Mouse (Mus musculus) splenic B cell, adult 2 months (primary cell): ENCODE measurements around the gene Adam17.

Experiments used
- DNase-seq: peaks from one replicate; pipeline ENCODE4 v3.0.0-alpha.2; 2011; ENCODE audit warnings: low read depth, low spot score
- H3K27me3 ChIP-seq: 2 replicates; pipeline ENCODE4 v1.6.1; 2012; ENCODE audit warnings: mild to moderate bottlenecking, low read length, moderate library complexity, mixed read lengths; ENCODE audit not compliant: control insufficient read depth, poor library complexity, insufficient read depth, severe bottlenecking
- H3K36me3 ChIP-seq: 2 replicates; pipeline ENCODE4 v1.6.1; 2012; ENCODE audit warnings: mild to moderate bottlenecking, low read length, moderate library complexity, mixed read lengths; ENCODE audit not compliant: control insufficient read depth, poor library complexity, insufficient read depth, severe bottlenecking

Adam17 gene

DNA sequence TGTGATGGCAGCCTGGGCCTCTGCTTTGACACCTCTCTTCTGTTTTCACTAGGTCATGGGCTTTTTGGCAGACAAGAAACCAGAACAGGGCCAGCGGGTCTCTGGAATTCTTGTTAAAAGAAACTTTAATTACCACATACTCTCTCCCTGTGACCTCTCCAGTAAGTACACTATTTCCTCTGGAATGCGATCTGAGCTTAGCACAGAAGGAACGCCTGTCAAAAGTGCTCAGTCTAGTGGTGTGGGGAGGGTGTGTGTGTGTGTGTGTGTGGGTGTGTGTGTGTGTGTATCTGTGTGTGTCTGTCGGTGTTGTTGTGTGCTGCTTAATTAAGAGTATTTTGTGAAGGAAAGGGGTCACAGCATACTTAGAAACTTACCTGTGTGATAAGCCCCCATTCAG, 66.7 kb downstream of the Adam17 start:
- Histone ChIP-seq H3K27me3 (no peaks in the 10 kb centered on the region), H3K36me3 (peaks cover 7% of the 10 kb centered on the region)
- DNase-seq: no peak

DNA sequence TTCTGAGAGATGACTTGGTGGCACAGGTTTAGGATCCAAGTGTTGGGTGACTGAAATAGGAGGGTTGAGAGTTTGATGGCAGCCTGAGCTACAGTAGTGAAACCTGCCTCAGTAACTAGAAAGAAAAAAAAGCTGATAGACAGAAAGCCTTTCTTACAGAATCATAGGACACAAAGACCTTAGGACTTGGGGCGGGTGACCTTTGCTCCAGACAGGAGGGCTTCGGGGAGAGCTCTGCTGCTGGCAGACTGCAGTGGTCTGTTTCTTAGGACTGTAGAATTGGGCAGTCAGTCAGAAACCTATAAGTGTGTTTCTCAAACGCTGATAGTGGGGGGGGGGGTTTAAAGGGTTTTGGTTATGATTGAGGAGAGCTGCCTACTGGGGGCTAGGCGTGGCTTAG, 67.7 kb downstream of the Adam17 start:
- DNase-seq: no peak
- Histone ChIP-seq H3K27me3 (no peaks in the 10 kb centered on the region), H3K36me3 (peaks cover 12% of the 10 kb centered on the region)

DNA sequence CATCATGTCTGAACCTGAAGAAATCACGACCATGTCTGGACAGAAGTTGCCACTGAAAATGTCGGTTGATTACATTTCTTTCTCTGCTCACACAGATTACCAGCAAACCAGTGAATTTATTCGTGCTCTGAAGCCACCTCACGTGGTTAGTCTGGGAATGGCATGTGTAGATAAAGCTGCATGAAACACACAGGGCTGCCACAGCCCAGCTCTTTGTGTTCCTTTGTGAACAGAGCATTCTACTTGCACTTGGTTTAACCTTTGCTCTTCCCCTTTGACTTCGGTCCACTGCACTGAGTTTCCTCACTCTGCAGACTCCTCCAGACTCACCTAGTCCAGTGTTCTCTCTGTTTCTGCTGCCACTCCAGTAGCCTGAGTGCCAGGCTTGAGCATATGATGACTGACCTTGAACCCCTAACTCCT, 71.1 kb downstream of the Adam17 start:
- no peaks in the 10 kb centered on the region for H3K27me3 ChIP-seq
- H3K36me3 ChIP-seq: peaks cover 15% of the 10 kb centered on the region
- DNase-seq: no peak

DNA sequence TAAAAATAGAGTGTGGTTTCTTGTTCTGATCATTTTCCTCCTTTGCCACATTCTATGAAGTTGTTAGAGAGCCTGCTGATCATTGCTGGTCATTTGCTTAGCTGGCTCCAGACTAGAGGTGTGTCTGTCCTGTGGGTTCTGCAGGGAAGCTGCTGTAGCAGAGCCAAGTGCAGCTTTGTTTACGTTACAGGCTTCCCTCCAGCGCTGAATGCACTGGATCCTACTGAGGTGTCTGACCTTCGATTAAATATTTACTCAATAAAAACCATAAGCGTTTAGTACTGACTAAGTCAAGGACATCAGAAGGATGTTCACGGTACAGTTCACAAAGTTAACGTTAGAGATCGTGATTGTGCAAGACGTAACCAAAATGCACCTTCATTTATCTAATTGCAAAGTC, 71.5 kb downstream of the Adam17 start:
- DNase-seq: no peak
- Histone ChIP-seq H3K27me3 (no peaks in the 10 kb centered on the region), H3K36me3 (peaks cover 16% of the 10 kb centered on the region)

DNA sequence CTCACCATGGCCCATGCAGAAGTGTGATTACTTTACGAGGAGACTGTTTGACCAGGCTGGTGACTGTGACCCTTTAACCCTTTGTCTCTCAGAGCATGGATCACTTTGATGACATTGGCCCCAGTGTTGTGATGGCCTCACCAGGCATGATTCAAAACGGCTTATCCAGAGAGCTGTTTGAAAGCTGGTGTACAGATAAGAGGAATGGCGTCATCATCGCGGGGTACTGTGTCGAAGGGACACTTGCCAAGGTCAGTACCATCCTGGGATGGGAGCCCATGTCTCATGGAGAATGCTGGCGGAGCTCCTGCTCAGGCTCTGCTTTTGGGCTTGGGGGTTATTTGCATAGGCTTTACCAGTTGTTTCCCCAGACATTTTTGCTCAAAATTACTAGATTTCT, 72.1 kb downstream of the Adam17 start:
- no peak for DNase-seq
- H3K27me3 ChIP-seq: no peaks in the 10 kb centered on the region
- peaks cover 16% of the 10 kb centered on the region for H3K36me3 ChIP-seq

DNA sequence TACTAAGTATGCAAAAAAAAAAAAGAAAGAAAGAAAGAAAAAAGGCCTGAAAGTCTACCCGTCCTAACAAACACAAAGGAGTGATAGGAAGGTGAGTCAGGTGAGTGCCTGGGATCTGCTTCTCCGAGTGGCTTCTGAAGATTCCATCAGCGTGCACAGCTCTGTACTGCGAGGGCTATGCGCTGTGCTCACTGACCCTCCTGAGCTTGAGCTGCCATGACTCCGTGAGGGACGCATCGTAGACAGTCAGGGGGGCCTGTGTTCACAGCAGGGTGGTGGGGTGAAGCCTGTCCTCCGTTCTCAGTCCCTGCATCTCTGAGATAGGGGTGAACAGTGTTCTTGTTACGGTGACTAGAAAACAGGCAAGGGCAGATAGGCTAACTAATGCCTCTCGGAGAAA, 74.6 kb downstream of the Adam17 start:
- Histone ChIP-seq H3K27me3 (no peaks in the 10 kb centered on the region), H3K36me3 (peaks cover 22% of the 10 kb centered on the region)
- DNase-seq: no peak

DNA sequence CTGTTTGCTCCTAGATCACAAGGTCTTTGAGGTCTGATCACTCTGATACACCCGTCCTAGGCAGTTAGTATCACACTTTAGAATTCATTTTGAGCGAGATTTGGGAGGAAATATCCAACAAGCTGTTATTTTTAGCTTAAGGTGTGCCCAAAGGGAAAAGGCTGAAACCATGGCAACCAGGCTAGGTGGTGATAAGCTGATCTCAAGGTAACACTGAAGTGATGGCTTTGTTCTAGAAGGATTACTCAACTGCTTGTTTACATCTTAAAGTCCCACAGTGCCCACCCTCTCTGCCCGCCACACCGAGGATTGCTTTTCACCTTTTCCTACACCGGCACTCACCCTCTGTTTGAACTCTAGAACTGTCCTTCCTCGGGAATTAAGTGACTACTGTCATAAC, 83.8 kb downstream of the Adam17 start:
- Histone ChIP-seq H3K36me3 (peaks cover 7% of the 10 kb centered on the region), H3K27me3 (no peaks in the 10 kb centered on the region)
- DNase-seq: no peak

DNA sequence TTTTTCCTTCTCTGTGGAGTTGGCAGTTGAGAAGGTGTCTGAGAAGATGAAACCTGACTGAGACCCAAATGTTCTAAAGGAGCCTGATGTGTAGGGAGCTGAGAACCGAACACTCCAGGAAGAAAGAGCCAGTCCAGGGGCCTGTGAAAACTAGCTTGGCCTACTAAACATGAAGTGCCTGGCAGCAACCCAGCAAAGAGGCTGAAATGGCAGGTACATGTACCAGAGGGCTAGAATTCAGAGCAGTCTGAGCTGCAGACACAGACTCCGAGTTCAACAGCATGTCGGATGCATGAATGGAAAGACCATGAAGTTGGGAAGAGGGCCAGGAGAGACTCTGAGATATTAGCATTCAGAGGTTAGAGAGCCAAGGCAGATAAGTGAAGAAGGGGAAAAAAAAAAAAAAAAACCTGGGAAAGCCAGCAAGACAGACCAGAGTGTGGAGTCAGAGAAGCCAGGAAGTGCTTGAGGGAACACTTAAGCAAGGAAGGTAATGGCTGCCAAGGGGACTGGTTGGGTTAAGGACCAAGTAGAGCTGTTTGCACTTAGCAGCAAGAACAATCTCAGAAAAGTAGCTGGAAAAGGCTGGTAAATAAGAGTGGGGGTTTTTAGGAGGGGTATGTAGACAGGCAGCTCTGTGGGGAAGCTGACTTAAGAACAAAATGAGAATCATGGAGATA, 84.6 kb downstream of the Adam17 start:
- no peak for DNase-seq

DNA sequence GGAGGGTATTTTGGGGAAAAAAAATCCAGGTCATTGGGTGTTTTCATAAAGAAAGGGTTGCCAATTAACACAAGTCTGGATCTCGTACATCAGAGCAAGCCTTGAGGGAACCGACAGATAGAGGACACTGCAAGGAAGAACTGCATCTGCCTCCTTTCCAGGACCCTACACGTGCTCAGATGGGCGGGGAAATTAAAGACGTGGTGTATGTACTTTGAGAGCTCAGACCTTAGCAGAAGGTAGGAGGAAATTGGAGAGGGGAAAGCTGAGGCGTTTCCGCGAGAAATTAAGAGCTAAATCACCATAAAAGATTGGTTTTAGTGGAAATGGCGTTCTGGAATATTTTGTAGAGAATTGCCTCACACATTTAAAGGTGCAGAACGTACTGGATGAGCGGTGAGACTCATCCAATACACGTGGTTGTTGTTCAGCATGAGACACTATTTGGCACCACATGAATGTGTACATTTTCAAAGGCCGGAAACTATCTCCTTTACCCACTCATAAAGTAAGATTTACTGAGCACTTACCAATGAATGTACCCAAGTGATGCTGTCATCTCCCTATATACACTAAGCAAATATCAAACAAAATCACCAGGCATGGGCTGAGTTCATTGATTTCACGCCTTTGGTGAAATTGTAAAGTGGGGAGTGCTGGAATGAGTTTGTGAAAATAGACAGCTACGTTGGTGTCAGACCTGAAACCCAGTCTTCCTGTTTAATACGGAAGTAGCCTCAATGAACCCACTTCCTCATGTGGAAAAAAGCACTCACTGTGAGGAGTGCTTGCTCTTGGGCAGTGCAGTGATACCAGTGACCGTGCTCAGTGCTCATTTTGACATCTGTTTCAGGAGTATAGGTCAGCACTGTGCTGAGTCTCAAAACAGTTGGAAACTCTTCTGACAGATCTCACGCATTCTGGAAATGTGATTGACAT, 86.5 kb downstream of the Adam17 start:
- no peaks in the 10 kb centered on the region for H3K27me3 ChIP-seq

More for the DNA sequence above, 84.6 kb downstream of the Adam17 start:
- peaks cover 7% of the 10 kb centered on the region for H3K36me3 ChIP-seq
- H3K27me3 ChIP-seq: no peaks in the 10 kb centered on the region

DNA sequence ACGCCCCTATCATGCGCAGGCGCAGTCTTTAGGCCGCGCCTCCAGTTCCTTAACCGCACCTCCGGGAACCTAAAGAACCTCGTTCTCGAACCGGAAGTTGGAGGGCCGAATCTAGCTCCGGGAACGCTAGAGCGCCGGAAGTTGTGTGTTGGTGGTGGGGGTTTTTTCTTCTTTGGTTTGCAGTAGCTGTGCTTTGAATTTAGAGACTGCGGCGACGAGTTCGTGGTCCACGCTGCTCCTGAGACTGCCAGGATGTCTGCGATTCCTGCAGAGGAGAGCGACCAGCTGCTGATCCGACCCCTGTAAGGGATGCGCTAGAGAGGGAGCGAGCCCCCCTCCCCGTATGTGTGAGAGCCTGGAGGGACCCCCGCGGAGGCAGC, 87.2 kb downstream of the Adam17 start, which contains the start of gene Itgb1bp1:
Gene Itgb1bp1 (minus strand): TSS at position 42 of the 380 bp plus-strand sequence.
- DNase-seq: peak; percentile 97
- H3K36me3 ChIP-seq: no peaks in the 10 kb centered on the region
- no peaks in the 10 kb centered on the region for H3K27me3 ChIP-seq

More for the DNA sequence above, 86.5 kb downstream of the Adam17 start:
- DNase-seq: peak; percentile 74
- no peaks in the 10 kb centered on the region for H3K36me3 ChIP-seq

DNA sequence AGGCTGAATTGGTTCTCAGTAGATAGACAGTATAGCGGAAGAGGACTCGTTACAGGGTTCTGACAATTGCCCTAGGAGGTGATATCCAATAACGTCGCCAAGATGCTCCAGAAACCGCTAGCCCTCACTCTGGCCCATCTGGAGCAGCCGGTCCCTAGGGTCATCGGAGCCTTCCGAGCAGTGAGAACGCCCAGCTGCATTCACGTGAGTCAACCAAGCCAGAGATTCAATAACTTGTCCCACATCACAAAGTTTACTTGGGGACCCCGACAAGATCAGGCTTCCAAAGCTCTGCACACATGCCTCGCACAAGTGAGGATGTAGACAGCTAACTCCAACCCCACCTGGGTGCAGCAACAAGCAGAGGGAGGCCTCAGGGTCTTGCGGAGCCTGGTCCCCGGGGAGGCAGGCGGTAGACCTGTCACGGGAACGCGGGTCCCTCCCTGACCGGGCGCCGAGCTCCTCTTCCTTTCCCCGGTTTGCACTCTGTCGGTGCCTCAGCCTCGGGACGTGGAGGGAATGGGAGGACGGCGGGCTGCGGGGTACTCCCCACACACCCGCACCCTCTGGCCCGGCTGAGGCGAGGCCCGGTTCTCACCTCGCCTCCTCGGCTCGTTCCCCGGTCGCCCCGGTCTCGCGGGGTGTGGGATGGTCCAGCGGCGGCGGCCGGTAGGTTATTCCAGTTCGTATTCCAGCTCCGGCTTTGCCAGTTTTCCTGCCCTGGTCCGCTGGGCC, 87.8 kb downstream of the Adam17 start:
- no peak for DNase-seq
- H3K27me3 ChIP-seq: no peaks in the 10 kb centered on the region

DNA sequence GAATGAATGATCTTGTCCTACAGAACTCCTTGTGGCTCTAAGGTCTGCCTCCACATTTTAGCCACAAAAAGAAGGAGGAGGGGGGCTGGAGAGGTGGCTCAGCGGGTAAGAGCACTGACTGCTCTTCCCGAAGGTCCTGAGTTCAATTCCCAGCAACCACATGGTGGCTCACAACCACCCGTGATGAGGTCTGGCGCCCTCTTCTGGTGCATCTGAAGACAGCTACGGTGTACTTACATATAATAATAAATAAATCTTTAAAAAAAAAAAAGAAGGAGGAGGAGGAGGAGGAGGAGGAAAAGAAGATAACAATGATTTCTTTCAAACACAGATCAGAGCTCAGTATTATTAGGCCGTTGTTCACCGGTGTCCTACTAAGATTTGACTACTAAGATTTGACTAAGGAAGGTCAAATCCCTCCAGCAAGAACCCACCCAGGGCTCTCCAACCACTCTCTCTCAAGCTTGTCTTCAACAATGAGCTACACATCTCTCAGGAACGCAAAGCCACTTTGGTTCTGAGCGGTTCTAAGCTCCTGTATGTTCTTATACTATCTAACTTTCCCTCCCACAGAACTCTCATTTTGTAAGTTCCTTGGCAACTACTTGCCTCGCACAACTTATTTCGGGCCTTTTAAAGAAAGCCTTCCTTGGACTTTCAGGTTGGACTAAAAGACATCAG, 88.5 kb downstream of the Adam17 start, which contains the start of gene Cpsf3:
Gene Cpsf3 (plus strand): TSS at position 631 of the 681 bp plus-strand sequence.
- H3K27me3 ChIP-seq: no peaks in the 10 kb centered on the region
- peak; percentile 60 for DNase-seq
- no peaks in the 10 kb centered on the region for H3K36me3 ChIP-seq

More for the DNA sequence above, 87.8 kb downstream of the Adam17 start:
- no peaks in the 10 kb centered on the region for H3K36me3 ChIP-seq

DNA sequence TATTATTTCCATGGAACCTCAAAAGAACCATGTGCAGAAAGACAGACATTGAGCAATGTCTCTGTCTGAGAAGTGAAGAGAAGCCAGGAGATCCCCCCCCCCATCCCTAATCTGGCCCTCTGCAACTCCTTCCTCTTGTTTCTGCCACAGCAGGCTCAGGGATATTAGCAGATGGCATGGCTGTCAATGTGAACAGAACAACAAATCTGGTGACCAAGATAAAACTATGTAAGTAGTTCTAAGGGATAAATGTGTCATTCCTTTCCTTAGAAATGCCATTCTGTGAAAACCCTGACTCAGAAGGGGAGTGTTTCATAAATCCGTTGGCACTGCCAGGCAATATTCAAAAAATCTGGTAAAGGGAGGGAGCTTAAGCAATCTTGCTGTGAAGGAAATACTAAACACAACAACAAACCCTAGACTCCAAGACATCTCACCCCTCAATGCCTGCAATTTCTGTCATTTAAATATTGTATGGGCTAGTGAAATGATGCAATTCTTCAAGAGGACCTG, 96.0 kb downstream of the Adam17 start:
- Histone ChIP-seq H3K36me3 (peaks cover 3% of the 10 kb centered on the region; the same call in 1 of the 2 replicates), H3K27me3 (no peaks in the 10 kb centered on the region)
- DNase-seq: no peak

DNA sequence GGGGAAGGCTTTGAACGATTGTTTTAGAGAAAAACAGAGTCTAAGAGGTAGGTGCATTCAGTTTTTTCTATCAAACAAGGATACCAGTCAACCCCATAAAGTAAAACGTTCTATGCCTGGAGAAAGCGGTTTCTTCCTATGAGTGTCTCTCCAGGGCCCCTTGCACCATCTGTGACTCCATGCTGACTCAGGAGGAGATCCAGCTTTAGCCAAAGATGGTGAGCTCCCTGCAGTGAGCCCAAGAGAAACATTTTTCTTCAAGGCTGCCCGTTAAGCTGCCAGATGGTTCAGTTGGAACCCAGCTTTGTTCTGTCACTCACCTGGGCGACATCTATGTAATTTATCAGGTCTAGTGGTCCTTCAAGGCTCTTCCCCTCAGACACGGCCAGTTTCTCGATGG, 99.0 kb downstream of the Adam17 start:
- peaks cover 8% of the 10 kb centered on the region; the same call in 1 of the 2 replicates for H3K36me3 ChIP-seq
- H3K27me3 ChIP-seq: no peaks in the 10 kb centered on the region
- no peak for DNase-seq
